Mouse (Mus musculus) layer of hippocampus, adult 2 months (tissue): ENCODE data around the gene Cacnb4. TPM values are rescaled to one million over a fixed set of nuclear protein-coding genes. Genes with fewer than 3 reads are reported as not detected.

Experiments used
- DNase-seq, 2 experiments: peaks; one replicate each; pipeline ENCODE4 v3.0.0; 2022; ENCODE audit warnings: low spot score in 2 of 2
- H3K27ac ChIP-seq: fragments of 200-600 bp; 2 replicates; pipeline ENCODE4 v1.8.1; 2022
- H3K4me3 ChIP-seq: fragments of 200-600 bp; 2 replicates; pipeline ENCODE4 v1.8.1; 2022; ENCODE audit warnings: mild to moderate bottlenecking
- CTCF ChIP-seq: fragments of 200-600 bp; conservative IDR thresholded peaks from 2 replicates; pipeline ENCODE4 v1.8.1; 2022; ENCODE audit warnings: antibody characterized with exemption, mild to moderate bottlenecking, moderate library complexity
- total RNA-seq, 2 experiments: library from RNA; stranded (reverse); gene quantifications; 2 replicates each; pipeline ENCODE4 v1.2.3; 2021

Cacnb4 gene
- total RNA-seq, 2 experiments from 2014 or later, result 69.7 to 81.2 TPM

DNA sequence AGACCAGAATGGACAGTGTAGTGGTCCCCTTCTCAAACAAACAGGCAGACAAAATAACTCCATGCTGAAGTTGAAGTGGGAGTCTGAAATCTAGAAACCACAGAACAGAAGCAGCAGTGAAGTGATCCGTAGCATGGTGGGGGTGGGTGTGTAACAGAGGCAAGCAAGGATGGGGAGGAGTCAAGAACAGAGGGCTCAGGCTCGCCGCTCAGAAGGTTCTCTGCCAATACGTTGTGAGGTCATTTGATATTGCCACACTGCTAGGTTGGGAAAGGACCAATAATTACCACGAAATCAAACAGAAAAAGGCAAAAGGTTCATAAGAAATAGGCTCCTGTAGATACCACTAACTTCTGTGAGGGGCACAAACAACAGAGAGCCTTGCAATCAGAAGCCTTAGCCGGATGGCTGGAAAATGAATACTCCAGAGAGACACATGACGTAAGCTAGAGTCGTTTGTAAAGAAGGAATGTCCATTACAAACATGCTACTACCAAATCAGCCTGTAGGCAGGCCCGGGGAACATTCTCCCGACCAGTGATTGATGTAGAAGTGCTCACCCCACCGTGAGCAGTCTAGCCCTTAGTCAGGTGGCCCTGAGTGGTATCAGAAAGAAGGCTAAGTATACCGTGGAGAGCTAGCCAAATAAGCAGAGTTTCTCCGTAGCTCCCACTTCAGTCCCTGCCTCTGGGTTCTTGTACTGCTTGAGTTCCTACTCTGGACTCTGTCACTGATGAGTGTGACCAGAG, 199.7 kb downstream of the Cacnb4 start:
- no peak for TF ChIP-seq CTCF
- H3K27ac ChIP-seq, result no peak overlapping the region

DNA sequence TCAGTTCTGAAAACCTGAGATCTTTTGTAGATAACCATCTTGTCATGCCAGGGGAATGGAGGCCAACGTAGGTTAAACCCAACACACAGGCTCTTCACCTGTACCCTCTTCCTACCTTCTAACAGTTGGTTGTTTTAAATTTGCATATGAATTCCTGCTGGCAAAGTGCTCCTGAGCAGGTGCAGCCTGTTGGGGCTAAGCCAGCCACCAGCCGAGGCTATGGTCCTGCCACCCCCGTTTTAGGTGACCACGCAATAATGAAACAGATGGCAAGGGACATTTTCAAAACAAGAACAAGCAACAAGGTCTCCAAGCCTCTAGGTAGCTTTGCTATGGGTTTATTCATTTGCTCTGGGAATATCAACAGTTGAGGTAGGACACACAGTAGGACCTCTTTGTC, 200.8 kb downstream of the Cacnb4 start:
- Histone ChIP-seq H3K4me3 (no peak overlapping the region), H3K27ac (no peak overlapping the region)
- DNase-seq, result no peak
- no peak for TF ChIP-seq CTCF

More for the DNA sequence above, 199.7 kb downstream of the Cacnb4 start:
- no peak for DNase-seq
- no peak overlapping the region for H3K4me3 ChIP-seq

DNA sequence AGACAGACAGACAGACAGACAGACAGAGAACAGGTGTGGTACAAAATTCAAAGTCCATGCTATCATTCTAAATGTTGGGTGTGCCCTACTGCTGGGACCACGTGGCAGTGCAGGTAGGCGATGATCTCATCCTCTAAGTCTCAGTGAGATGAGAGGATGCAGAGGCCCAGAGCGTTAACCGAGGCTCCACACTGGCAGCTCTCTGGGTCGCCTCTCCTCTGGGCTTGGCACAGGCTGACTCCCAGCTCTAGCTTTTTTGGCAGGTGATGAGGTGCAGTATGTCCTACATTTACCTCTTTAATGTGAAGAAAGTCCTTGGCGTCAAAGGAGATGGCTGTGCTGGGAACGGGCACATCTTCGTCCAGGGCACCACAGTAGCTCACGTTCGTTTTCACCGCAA, 202.1 kb downstream of the Cacnb4 start:
- no peak for TF ChIP-seq CTCF
- no peak for DNase-seq
- Histone ChIP-seq H3K4me3 (no peak overlapping the region), H3K27ac (no peak overlapping the region)

DNA sequence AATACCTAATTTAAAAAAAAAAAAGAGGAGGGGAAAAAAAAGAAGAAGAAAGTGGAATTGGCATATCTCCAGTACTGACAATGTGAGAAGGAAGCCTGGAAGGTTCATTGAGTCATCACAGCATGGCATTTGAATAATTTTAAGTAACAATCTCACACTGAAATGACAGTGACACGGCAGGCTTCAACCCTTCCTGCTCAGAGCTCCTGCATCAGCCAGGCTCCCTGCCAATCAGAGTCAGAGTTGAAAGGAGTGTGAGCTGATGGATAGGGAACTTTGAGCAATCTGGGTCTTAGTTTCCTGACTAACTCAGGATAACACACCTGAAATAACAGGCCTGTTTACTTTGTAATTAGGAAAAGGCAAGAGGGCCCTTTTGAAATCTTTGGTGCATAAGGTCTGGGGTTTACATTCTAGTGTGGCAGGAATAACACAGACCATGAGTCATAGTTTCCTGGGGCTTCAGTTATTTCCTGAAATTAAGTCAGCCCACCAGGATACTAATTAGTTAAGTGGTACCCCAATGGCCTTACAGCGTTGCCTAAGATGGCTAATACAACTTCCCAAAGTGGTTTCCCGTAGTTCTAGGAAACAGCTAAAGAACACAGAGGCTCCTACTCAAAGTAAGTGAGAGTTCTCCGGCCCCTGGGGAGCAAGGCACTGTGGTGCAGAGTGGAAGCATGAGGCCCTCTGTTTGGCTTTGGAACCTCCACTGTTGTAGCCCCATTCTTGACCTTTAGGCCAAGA, 204.9 kb downstream of the Cacnb4 start:
- DNase-seq, result no peak

GRCm38 (mm10) chr2:52470044-52470560, 206.5 kb downstream of the Cacnb4 start:
- TF ChIP-seq CTCF, result no peak
- DNase-seq, result no peak
- no peak overlapping the region for H3K4me3 ChIP-seq
- H3K27ac ChIP-seq, result no peak overlapping the region

More for the DNA sequence above, 204.9 kb downstream of the Cacnb4 start:
- H3K4me3 ChIP-seq, result no peak overlapping the region
- no peak for TF ChIP-seq CTCF
- H3K27ac ChIP-seq, result no peak overlapping the region

- no peak for DNase-seq
- no peak overlapping the region for H3K27ac ChIP-seq
- no peak for TF ChIP-seq CTCF
- H3K4me3 ChIP-seq, result no peak overlapping the region
These were observed 209.0 kb downstream of the Cacnb4 start for GRCm38 (mm10) chr2:52467629-52468028.

- H3K4me3 ChIP-seq, result no peak overlapping the region
- H3K27ac ChIP-seq, result peak overlapping the region; percentile 79
- peak; percentile 15 to 42 for DNase-seq
- TF ChIP-seq CTCF, result no peak
These were observed 215.2 kb downstream of the Cacnb4 start for GRCm38 (mm10) chr2:52461206-52461967.

- no peak for DNase-seq
- no peak overlapping the region for H3K27ac ChIP-seq
- TF ChIP-seq CTCF, result no peak
- no peak overlapping the region for H3K4me3 ChIP-seq
These were observed 220.8 kb downstream of the Cacnb4 start for GRCm38 (mm10) chr2:52455606-52456479.

- TF ChIP-seq CTCF, result no peak
- Histone ChIP-seq H3K4me3 (no peak overlapping the region), H3K27ac (no peak overlapping the region)
- no peak for DNase-seq
These were observed 226.8 kb downstream of the Cacnb4 start for GRCm38 (mm10) chr2:52449818-52450217.

DNA sequence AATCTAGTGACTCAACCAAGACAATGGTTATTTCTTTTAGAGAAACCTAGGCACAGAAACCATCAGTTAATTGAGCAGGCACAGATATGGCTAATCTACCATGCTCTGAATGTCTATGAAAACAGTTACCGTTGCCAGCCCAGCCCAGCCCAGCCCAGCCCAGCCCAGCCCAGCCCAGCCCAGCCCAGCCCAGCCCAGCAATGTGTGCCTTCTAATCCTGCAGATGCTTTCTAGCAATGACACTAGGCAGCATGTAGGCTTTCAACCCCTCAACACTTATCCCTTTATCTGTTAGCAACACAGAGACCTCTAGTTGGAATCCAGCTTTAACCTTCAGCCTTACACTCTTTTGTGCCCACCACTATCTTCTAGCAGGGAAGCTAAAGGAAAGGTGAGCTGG, 227.7 kb downstream of the Cacnb4 start:
- Histone ChIP-seq H3K27ac (no peak overlapping the region), H3K4me3 (no peak overlapping the region)
- no peak for DNase-seq
- TF ChIP-seq CTCF, result no peak

DNA sequence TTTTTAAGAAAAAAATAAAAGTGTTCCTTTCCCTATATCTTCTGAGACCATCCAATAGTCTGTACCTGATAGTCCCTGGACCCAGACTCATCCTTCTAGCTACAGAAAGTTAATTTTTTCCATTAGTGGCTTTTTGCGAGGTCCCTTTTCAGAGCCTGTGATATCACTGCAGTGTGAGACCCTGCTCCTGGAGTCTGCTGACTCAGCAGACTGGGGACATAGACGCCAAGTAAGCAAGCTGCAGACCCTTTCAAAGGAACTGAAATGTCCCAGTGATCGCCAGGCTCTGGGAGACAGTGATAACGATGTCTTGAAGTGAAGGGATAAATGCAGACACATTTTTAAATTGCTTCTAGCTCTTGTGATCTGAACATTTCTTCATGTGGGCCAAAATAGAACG, 230.0 kb downstream of the Cacnb4 start:
- no peak for DNase-seq
- no peak overlapping the region for H3K27ac ChIP-seq
- H3K4me3 ChIP-seq, result no peak overlapping the region
- TF ChIP-seq CTCF, result no peak

DNA sequence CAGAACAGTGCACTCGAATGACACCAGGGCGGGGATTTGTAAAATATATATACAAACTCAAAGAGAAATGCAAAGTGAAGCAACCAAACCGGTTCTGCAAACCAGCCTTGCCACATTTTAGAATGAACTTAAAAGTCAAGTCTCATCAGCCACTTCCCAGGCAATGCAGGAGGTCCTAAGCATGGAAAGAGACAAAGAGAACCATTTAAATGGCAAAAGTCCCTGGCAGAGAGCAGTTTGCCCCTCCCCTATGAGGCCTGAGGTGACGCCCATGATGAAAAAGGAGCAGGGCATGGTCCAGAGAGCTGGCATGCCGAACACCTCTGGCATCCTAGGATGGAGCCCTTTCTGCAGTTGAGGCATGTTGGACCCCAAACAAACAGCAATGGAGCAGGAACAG, 234.5 kb downstream of the Cacnb4 start:
- Histone ChIP-seq H3K27ac (no peak overlapping the region), H3K4me3 (no peak overlapping the region)
- TF ChIP-seq CTCF, result no peak
- DNase-seq, result no peak
